Mouse (Mus musculus) retina, postnatal 7 days (tissue): ENCODE results near the gene Kcnj11.

Experiments used
- DNase-seq: peaks from one replicate; pipeline ENCODE4 v3.0.0-alpha.2; 2012; ENCODE audit warnings: low read depth, low spot score

The Kcnj11 gene

DNA sequence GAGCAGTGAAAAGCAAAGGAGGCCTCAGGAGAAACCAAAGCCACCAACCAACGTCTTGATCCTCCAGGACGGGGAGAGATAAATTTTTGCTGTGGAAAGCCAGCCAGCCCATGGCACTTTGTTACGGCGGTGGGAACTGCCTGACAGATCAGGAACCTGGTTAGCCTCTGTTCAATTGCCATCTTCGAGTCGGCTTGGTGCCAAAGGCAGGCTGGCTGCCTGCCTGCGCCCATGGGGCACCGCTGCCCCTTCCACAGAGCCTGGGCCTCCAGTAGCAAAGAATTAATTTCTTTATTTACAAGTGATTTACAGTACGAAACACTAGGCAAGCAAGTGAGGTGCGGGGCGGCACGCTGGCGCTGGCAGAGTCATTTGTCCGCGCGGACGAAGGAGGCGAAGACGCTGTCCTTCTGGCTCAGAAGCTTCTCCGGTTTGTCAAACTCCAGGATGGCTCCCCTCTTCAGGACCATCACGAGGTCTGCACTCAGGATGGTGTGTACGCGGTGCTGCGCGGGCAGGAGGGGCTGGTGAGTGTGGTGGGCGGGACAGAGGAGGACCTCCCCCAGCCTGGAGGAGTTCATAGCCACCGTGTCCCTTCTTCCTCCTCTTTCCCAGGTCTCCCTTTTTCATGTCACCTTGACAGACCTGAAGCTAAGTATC is 3.8 kb upstream of the Kcnj11 start:
- DNase-seq, result no peak

DNA sequence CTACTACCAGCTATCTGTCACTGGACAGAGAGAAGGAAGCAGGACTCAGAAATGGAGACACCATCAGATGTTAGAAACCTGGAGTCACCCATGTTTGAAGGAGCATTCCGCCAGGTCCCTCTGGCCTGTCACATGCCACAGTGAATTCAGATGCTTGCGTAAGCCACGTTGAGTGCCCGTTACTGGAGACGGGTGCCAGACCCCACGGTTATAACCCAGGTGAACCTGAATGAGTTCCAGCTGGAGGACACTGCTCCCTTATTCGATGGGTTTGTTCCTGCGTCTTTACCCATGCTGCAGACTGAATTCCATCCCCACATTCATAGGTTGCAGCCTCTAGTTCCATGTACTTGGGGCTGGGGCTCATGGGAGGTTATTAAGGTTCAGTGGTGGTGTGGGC is 3.2 kb upstream of the Kcnj11 start:
- DNase-seq, result no peak

DNA sequence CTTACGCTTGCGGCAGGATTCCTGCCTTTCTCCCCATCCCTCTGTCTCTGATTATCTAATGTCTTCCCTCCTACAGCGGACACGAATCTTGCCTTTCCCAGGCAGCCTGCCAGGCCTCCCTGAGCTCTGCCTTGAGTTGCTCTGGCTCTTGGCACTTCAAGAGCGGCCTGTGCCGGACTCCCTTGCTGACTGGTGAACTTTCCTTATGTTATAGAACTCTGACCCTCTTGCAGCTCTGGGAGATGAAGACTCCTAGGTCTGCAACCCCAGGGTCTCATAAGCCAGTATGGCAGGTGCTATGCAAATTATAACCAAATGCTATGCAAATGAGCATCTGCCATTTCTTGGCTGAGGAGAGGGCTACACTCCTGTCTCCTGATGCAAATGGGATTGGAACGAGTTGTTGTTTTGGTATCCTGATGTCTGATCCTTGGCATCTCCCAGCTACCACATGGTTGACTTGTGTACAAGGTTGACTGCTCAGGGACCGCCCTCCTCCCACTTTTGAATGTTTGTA is 2.6 kb upstream of the Kcnj11 start:
- no peak for DNase-seq

DNA sequence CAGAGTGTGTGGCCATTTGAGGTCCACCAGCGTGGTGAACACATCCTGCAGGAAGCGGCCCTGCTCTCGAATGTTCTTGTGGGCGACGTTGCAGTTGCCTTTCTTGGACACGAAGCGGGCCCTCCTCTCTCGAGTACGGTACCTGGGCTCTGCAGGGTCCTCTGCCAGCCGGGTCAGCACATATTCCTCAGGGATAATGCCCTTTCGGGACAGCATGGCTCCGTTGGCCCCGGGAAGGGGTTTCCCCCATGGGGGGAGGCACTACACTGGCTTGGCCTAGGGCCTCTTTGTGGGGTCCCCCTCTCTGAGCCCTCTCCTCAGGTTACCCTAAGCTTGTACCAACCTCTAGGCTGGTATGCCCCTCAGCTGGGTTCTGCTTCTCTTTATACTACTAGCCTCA is 882 bp downstream of the Kcnj11 start:
- no peak for DNase-seq

DNA sequence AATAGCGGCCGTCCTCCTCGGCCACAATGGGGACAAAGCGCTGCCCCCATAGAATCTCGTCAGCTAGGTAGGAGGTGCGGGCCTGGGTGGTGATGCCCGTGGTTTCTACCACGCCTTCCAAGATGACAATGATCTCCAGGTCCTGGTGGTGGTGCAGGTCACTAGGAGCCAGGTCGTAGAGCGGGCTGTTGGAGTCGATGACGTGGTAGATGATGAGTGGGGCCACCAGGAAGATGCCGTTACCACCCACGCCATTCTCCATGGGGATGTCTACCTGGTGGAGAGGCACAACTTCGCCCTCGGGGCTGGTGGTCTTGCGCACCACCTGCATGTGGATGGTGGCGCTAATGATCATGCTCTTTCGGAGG is 1.7 kb downstream of the Kcnj11 start:
- no peak for DNase-seq

DNA sequence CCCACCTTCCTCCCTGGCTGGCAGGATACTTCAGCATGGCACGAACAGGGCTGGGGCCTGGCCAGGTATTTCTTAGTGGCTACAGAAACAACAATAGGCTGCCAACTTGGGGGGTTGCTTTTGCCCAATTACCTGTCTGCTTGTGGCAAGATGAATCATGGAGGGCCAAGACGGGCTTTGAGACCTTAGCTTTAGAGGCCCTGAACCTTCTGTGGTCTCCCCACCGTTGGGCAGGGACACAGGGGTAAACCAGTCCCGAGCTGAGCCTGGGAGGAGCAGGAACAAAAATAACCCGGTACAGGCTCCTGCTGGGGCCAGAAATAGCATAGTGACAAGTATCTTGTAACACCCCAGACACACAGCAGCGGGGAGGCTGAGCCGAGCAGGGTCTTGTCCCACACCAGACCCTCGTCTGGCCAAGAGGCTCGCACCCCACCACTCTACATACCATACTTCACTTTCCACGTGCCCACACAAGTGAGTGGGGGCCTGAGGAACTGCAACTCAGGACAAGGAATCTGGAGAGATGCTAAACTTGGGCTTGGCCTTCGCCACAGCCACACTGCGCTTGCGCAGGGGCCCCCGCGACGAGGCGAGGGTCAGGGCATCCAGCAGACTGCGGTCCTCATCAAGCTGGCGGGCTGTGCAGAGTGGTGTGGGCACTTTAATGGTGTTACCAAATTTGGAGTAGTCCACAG is 2.2 kb downstream of the Kcnj11 start:
- no peak for DNase-seq

DNA sequence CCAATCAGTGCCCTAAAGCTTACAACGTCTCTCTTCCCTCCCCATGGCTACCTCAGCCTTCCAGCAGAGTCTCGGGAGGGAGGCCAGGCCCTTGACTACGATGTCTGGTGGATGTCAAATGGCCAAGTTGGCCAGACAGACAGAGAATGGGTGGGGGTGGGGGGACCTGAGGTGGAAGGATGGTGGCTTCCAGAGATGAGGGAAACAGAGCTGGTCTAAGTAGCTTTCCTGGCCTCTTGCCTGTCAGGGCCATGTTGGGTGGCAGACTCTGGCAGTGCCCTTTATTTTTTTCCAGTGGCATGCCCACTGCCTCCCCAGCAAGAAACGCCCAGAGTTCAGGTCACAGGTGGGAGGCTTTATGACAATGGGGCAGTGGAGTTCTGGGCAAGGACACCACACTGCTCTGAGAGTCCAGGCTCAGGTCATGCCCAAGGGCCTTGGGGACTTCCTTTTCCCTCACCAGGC is 3.2 kb downstream of the Kcnj11 start:
- DNase-seq, result no peak

DNA sequence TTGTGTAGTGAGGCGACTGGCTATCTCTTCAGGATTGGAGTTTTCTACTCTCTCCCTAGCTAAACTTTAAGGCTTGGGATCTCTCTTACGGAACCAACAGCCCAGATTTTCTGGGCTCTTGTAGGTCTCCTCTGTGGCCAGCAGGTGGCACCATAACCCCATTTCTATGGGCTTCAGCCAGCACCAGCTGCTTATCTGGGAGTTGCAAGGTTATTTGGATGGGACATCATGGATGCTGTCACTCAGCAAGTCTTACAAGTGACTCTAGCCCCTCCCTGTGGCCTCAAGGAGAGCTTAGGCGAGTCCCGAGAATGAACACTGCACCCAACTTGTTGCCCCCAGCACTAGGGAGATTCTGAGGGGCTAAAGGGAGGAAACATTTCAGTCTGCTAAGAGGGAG is 4.4 kb downstream of the Kcnj11 start:
- DNase-seq, result peak; percentile 75

DNA sequence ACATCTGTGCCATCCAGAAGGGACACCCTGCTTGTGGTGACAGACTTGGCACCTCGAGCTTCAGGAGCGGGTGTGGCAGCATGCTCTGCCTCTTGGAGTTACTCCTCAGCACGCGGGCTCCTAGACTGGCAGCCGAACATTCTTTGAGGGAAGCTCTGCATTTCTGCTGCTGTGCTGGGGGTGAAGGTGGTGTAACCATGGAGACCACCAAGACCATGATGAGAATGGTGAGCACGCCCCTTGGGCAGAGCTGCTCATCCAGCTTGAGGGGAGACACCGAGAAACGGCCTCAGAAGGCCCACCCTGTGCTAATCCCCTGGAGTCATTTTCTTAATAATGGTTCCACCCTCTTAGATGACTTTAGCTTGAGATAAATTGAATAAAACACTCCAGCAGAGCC is 7.8 kb downstream of the Kcnj11 start:
- no peak for DNase-seq

DNA sequence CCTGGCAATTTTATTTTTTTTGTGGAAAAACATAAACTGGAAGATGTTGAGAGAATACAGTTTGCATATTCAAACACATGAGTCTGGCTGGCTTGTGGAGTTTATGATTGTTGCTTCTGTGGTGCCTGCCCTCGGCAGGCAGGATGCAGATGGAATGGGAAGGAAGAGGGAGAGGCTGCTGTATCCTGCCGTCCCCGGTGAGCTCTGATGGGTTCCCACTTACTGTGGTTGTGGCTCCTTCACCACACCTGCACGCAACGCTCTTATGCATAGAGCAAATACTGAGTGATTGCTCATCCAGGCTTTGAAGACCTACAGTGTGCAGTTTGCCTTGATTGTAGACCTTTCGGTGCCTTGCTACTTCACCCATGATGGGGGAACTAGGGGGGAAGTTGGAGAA is 12.3 kb downstream of the Kcnj11 start:
- no peak for DNase-seq

DNA sequence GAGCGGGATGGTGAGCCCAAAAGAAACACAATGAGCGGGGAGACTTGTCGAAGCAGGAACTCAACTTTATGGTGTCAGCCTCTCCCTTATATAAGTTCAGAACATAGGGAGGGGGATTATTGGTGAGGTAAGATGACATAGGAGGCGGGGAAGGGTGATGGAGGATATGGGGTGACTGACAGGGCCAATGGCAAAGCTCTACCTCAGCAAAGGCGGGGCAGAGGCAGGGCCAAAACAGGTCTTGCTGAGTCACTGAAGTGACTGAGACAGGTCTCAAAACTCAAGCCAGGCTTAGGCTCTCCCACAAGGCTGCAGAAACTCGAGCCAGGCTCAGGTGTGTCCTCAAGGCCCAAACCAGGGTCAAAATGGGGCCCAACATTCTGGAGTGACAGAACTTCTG is 14.2 kb downstream of the Kcnj11 start:
- DNase-seq, result no peak

DNA sequence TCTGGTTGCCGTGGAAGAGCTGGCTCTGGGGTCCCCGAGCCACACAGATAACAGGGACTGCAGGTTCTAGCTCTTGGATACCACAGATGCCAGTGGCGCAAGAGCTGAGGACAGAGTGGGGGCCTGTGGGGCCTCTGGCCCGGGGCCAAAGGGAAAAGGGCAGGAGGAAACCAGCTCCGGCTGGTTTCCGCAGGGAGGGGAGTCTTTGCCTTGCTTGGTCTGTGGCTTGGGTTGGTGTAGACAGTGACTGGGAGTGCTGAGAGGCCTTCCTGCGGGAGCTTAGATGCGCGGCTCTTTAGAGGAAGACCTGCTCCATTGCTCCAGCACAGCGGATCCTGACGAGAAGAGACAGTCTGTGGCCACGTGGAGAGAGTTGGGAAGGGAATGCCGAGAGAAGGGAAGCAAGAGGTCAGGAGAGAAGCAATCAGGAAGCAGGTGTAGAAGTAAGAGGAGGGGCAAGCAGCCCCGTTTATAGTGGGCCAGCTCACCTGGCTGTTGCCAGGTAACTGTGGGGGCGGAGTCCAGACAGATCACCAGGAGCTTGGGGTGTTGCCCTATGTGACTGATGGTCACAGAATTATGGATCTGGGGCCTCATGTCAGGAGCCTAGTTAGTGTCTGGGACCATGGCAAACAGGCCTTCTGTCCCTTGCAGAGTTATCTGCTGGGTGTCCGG is 15.6 kb downstream of the Kcnj11 start:
- DNase-seq, result no peak

DNA sequence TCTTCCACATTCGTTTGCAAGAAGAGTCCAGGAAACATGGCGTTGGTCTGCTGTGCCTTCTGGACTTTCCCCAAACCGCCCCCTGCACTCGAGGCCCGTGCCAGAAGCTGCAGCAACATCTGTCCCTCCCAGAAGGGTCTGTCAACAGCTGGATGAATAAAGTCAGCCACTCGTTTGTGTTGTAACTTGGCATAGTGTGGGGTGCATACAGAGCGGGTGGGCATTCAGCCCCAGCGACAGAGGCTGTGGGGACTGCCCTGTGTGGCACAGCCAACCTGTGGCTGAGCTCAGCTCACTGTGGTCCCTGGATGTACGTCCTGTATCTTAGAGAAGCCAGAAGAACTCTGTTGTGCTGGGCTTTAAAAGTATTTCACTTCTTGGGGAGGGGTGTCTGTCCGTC is 16.5 kb downstream of the Kcnj11 start:
- no peak for DNase-seq

DNA sequence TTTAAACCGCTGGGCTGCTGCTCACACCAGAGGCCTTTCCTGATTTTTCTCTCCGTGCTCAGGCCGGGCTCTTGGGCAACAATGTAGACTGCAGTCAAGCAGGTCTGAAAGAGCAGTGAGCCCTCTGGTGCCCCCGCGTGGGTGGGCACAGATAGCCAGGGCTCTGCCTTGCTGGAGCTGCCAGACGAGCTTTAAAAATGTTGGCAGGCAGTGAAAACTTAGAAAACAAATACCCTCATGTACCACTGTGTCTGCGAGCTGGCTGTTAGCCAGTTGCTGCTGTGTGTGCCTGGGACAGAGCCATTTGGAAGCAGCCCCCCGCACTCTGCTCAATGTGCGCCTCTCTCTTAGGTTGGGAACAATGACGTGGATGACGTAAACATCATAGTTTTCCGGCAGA is 22.9 kb downstream of the Kcnj11 start:
- DNase-seq, result no peak

DNA sequence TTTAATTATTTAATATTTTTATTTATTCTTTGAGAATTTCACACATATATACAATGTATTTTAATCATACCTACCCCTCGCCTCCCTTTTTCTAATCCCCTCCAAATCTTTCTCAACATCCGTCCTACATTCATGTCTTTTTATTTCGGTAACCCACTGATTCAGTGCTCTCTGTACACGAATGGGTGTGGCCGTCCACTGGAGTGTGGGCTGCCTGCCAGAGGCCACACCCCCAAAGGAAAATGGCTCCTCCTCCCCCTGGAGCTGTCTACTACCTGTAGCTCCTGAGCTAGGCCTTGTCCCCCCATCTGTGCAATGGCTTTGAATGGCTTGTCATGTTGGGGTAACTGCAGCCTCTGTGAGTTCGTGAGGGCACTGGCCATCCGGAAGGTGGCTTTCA is 23.7 kb downstream of the Kcnj11 start:
- no peak for DNase-seq

DNA sequence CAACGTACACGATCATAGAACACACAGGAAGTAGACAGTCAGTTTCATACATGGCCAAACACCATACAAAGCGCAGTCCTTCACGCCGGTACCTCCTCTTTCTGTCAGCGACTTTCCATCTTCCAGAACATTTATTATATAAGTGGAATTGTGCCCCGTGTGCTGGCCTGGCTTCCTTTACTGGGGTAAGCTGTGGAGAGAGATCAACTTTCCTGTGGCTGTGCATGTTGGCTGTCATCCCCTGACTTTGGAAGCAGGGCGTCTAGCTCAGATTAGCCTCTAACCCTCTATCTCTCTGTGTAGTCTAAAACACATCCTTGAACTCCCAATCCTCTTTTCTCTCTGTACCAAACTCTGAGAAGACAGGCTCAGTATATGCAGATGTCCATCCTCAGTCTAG is 31.7 kb downstream of the Kcnj11 start:
- no peak for DNase-seq

DNA sequence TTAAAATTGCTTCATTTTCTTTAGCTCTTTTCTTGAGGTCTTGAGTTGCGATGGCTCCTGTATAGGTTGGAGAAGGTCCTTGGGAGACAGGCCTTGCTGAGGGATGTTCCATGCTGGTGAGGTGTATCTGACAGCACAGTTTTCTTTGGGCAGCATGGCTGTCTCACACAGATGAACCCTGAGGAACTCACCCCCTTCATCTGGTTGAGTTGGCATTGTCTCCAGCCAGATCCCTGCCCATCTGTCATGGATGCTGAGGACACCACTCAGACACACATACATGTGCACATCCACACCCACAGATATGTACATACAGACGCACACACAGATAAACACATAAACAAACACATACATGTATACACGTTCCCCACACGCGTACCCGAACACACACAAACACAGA is 37.3 kb downstream of the Kcnj11 start:
- no peak for DNase-seq

DNA sequence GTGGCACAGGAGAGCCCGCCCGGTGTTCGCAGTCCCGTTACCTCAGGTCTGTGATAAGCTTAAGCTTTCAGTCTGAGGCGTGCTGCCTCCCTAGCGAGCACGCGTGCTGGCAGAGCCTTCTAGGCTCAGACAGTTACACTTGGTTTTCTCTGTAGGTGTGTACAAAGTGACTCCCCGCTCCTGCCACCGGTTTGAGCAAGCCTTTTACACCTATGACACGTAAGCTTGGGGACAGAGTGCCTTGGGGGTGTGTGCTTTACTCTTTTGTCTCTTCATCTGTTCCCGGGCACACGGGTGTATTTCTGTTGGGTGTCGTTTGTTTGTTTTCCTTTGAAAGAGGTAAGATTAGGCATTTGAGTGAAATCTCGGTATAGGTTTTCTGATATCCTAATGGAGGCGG is 39.0 kb downstream of the Kcnj11 start:
- no peak for DNase-seq

DNA sequence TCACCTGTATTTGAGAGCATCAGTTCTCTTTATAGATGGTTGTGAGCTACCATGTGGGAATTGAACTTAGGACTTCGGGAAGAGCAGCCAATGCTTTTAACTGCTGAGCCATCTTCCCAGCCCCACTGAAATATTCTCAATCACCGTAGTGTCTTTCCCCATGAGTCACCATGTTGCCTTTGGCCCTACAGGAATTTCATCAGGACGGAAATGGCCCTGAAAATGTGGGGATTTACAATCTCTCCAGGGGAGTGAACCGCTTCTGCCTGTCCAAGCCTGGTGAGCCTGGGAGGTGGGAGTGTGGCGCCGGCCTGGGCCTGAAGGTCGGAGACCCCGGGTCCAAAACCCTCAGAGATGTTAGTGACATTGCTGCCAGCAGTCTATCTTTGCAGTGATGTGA is 39.9 kb downstream of the Kcnj11 start:
- no peak for DNase-seq

DNA sequence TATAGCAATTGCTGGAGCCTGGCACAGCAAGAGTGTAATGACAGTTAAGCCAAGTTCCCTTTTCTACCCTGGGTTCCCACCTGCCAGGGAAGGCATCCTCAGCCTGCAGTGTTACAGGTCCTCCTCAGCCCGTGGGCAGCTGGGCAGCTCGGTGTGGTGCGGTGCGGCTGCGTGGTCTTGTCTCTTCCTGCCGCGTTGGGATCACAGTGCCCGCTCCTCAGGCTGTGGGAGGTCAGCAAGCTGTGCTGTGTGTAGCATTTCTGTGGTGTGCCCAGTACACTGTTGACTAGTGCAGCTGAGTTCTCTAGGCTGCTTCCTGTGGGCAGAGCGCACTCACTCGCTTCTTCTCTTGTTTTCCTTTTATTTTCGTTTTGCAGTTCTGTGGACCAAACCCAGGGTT is 41.7 kb downstream of the Kcnj11 start:
- DNase-seq, result no peak

DNA sequence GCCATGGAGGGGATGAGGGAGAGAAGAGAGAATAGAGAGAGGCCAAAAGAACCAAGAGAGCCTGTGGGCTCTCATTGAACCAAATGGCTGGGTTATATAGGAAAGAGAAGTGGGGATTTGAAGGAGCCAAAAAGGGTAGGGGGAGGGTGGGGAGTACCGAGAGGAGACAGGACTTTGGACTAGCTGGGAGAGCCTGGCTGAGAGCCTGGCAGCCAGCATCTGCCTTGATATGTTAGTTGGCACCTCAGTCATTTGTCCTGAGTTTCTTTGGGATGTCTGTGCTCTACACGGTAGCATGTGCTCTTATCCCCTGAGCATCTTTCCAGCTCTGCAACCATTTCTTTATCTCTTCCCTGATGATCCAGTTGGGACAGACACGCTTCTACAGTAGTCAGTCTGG is 47.0 kb downstream of the Kcnj11 start:
- no peak for DNase-seq

DNA sequence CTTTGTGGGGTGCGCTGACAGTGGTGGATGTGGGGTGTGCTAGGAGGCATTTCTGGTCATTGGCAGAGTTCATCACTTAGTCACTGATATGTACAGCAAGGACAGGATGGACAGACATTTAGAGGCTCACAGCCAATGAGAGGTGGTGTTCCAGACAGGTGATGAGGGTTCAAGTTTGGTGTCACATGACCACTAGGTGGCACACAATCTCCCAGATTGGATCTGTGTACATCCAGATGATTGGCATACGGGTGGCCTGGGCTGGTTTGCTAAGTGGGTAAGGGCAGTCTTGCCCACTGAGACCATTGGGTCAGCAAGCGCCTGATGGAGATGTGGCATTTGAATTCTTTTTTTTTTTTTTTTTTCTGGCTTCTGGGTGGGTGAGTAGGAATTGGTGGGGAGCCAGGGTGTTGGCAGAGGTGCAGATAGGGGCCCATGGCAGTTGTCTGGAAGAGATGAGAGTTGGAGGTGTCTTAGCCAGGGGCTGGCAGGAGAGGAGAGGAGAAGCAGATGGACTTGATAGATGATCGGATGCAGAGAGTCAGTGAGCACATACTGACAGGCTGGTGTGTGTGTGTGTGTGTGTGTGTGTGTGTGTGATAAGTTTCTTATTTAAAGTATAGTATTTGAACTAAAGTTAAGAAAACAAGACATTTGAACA is 48.3 kb downstream of the Kcnj11 start:
- DNase-seq, result no peak
